Mouse (Mus musculus) erythroblast, adult 5-6 weeks (primary cell): ENCODE data around the gene Inpp5a. TPM values are rescaled to one million over a fixed set of nuclear protein-coding genes. Genes with fewer than 3 reads are reported as not detected.
A peak's percentile ranks its signal among the peaks of the same experiment; 100 is the strongest.

Experiments
- ATAC-seq: replicated peaks from 2 replicates; pipeline ENCODE4 v1.8.0; 2016; ENCODE audit warnings: moderate number of reproducible peaks, mild to moderate bottlenecking, moderate TSS enrichment, inconsistent platforms; ENCODE audit not compliant: poor library complexity, low FRiP score, severe bottlenecking
- total RNA-seq, 2 experiments: library from RNA; stranded (forward) in 1 of 2; stranded (reverse) in 1 of 2; fragments of 150-400 nt in 1 of 2; fragments of 200-764, 138-1000 nt in 1 of 2; gene quantifications; 2 replicates each; pipeline versions ENCODE4 v1.2.3 to v1.2.4; 2015 to 2017; ENCODE audit warnings: low replicate concordance in 2 of 2

The Inpp5a gene
- total RNA-seq (2015; ENCODE audit: low replicate concordance) = 3.1 and 4.4 TPM in 2 replicates
- total RNA-seq (2017; ENCODE audit: low replicate concordance) = 3.1 and 6.9 TPM in 2 replicates

DNA sequence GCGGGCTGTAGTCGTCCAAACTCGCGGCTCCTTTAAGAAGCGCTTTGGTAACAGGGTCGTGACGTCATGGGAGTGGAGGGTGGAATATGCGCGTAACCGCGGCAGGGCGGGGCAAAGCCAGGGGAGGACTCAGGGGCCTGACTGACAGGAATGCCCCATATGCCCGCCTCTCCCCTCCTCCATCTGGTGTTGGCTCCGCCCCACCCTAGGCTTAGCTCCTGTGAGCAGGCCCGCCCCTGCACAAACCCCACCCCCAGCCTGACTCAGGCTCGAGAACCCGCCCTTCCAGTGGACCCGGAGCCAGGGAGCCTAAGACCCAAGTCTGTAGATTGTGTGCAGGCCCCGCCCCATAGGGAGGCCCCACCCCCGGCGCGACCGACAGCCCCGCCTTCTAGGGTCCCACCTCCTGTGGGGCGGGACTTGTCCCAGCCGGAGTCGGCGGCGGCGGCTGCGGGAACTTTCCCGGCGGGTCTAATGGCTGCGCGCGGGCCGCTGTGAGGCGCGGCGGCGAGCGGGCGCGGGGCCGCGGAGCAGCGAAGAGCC, at the start of gene Inpp5a:
Gene Inpp5a, plus strand, starts transcription at position 440 of the 543 bp plus-strand sequence.
- ATAC-seq = peak; percentile 87

DNA sequence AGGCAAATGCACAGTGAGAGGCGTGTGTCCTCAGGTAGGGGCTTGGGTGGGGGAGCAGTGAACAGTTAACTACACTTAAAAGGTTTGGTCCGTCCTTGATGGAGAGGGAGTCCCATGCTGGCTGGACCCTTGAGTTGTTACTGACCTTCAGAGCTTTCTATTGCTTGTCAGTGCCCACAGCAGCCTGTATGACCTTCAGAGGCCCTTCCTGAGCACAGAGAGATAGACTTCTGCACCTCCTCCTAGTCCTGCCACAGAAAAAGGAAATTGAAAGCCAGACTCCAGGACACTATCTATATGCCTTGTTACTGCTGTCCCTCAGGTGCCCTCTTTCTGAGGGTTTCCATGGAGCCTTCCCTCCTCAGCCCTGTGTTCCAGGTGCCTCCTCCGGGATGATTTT, 49.7 kb upstream of the Inpp5a start:
- no peak for ATAC-seq

DNA sequence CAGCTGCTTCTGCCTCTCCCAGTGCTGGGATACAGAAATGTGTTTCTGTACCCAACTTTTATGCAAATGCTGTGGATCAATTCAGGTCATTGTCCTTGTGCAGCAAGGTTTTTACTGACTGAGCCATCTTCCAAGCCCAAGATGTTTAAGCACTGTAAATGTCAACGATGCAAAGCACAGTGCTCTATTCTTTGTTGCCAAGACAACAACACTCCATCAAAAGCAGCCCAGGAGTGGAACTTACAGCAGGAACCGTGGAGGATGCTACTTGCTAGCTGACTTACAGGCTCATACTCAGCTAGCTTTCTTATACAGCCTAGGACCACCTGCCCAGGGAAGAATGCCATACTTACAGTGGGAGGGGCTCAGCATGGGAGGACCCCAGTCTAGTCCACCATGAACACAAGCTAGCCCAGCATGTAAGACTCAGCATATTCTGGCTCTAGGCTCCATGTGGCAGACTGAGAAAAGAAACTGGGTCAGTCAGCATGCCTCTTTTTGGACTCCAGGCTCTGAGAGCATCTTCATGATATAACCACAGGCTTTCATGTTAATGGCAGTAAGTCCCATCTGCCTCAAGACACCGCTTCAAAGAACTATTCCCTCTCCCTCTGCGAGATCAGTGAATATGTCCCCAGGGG, 47.8 kb upstream of the Inpp5a start:
- no peak for ATAC-seq

DNA sequence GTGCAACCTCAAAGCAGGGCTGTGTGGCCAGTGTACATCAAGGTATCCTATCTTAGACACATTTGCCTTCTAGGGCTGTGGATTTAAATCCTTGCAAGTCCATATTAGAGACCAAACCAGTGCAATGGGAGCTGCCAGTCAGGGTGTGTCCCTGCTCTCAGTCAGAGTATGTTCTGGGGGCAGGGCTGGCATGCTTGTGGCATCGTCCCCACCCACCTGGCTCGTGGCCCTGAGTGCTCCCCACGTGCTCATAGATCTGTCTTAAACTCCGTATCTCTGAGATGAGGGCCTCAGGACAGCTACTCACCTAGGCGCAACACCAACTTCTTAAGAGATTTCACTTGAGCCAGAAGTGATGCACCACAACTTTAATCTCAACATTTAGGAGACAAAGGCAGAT, 46.1 kb upstream of the Inpp5a start:
- ATAC-seq = no peak

DNA sequence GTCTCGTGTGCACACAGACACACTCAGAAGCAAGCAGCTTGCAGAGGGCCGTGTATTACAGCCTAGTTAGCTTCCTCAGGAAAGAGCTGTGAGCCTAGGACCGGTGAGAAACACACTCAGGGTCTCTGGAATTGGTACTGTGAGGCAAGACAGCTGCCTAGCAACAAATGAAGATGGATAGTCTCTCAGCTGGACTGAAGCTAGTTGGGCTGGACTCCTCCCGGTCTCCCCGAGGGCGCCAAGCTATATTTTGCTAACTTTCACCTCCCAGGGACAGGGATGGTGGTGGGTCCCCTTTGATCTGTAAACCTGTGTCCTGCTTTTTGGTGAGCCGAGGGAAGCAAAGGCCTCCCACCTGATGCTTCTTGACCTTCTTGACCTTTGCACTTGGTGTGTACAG, 41.9 kb upstream of the Inpp5a start:
- no peak for ATAC-seq

DNA sequence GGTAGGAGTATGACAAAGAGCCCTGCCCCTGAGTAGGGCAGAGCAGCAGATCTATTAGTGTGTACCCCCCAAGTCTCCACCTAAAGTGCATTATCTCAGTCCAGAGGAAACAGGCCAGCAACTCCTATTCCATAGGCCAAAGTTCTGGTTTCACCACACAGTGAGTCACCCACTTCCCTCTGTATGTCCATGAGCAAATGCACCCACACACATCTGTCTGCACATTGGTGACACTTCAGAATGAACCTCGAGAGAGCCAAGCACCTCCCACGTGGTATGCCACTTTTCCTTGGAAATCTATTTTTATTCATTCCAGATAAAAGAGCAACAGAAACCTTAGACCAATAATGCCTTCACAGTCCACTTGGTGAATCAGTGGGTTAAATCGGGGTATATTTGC, 38.3 kb upstream of the Inpp5a start:
- ATAC-seq = no peak

DNA sequence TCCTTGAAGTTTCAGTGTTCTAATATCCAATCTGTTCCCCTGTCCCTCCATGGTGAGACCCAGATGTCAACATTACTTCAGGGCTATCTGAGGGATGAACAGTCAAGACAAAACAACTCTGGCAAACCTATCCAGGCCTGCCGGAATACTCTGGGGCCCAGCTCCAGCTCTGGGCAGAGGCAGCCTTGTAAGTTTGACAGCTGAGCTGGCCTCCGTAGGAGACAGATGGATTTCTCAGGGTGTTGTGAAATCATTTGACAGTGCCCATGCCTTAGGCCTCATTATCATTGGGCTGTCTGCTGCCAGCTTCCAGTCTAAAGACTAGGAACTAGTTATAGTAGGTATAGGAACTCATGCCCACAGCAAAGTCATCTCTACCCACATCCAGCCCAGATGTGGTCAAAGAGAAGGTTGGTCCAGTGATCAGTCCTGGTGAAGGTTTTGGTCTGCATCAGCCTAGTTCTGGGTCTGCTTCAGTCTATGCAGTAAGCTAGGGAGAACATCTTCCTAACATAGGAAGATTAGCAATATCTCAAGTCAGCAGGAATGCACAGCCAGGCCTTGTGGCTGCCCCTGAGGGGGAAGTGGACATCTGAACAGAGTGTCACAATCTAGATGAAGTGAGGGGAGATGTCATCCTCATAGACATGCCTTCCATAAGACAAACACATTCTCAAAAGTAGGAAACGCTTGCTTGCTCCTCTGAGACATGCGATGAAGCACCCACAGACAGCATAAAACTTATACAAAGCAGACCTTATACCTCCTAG, 34.4 kb upstream of the Inpp5a start:
- ATAC-seq = no peak

DNA sequence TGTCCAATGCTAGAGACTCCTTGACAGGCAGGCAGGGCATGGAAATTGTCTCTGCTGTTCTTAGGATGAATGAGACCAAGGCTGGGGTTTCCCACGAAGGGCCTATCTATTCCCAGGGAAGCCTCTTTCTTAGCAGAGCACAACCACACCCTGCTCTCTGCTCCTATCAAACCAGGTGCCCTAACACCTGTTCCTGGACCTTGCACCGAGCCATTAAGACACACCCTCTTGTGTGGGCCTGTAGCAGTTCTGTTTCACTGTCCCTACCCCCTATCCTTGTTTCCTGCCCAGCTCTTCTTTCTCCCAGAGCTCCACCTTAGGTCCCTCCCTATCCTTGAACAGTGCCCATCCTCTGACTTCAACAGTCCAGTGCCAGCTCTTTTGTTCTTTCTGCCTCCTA, 31.9 kb upstream of the Inpp5a start:
- no peak for ATAC-seq

DNA sequence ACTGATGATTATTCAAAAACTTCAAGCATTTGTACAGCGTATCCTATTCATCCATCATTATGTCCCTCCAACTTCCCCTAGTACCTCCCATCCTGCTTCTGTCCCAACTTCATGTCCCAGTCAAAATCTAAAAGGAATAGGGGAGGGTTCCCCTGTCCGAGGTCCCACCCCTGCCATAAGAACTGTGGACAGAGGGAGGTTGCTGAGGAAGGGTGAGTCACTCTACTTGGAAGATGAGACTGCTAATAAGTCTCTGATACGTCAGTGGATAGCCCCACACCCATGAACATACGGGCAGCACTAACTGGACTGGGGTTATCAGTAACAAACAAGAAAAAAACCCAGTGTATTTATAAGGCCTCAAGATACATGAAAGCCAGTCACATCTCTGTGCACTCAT, 29.0 kb upstream of the Inpp5a start:
- no peak for ATAC-seq

DNA sequence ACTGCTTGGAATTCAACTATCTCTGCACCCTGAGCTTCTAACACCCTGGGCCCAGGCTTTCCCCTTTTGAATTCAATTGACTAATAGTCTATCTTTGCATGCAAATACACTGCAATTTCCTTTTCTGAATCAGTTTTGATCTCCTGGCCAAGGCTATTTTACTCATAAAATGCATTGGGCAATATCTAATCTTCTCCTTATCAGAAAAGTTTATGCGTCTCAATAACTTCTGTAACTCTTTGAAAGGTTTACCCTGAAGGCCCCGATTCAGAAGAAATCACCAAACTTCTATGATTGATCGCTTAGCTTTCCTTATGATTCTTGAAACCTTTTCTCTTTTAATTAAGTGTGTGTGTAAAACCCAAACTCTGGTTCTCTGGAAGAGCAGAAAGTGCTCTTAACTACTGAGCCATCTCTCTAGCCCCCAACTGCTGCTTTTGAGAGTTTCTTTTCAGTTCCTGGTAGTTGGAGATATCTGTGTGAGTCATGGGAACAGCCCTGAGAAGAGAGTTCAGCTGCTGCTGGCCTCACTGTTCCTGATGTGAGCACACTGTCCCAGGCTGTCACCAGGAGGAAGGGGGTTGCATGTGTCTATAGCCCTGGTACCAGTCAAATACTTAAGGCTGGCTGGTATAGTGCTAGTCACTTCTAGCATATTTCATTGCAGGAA, 27.9 kb upstream of the Inpp5a start:
- ATAC-seq = no peak

DNA sequence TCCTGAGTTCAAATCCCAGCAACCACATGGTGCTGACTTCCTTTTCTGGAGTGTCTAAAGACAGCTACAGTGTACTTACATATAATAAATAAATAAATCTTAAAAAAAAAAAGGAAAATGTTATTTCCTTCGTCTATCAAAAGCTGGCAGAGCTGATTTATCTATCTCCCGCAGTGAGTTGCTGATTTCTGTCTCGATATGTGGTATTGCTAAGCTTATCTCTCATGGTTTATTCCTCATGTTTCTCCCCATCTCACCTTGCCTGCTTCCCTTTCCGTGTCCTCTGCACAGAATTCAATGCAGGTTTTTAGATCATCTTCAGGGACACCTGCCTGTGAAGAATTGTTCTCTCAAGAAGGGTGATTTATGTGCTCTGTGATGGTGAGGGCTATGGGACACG, 27.1 kb upstream of the Inpp5a start:
- no peak for ATAC-seq

DNA sequence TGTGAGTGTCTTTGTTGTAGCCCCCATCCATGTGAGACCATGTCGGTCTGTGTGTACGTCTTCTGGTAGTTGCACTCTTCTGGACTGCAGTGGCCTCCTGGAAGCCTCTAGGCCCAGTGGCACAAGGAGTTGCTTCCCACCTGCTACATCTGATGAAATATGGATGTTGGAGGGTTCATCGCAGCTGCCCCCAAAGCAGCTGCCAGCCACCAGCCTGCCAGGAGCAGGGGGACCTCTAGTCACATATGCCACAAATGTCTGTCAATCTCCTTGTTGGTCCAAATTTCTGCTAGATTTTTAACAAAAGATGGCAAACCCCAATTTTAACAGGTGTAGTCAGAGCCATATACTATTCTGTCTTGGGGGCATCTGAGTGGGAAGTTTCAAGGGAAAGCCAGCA, 26.4 kb upstream of the Inpp5a start:
- ATAC-seq = no peak

DNA sequence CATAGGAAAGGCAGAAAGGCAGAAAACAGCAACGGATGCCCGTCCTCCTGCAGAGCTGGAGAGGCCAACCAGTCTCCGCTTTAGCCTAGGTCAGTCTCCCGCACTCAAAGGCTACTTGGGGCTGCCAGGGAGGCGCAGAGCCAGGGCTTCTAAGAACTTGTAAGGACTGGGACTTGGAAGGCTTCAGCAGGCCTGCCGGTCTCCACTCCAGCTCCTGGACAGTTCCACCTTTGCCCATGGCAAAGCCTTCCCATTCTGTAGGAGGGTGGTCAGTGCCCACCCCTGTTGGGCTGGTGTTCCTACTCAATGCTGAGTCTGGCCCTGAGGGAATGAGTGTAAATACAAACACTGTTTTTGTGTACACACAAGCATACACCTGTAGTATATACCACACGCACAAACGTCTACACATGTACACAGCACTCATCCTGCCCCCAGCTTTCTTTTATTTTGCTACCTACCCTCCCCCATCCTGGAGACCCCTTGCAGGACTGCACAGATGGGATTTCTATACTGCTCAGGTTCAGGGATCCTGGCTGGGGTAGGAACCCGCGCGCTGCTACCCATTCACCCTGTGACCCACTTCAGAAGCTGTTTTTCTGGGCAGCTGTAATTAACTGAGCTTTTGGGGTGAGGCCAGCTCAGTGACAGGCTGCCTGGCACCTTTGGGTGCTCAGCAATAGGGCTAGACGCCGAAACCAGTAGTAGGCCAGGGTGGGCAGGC, 25.5 kb upstream of the Inpp5a start:
- no peak for ATAC-seq

DNA sequence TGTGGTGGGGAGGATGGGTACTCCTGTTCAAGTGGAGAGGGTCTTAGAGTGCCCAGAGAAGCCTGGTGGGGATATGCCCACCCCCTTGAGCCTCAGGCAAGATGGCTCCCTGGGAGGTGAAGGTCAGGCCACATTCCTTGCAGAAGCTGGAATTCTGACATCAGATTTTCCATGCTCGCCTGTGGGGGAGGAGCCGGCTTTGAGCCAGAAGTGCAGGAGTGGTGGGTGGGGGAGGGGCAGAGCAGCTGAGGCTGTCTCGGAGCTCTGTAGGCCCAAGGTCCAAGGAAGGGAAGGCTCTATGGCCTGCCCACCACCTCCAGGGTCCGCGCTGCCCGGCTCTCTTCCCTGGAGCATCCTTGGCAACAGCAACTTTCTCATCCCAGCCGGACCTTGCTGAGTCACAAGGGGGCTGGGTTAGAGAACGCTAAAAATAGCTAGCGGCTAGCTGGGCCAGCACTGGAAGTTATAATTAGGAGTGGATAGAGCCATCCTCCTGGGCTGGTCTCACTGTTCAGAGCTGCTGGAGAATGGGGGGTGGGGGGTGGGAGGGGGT, 24.8 kb upstream of the Inpp5a start:
- no peak for ATAC-seq

DNA sequence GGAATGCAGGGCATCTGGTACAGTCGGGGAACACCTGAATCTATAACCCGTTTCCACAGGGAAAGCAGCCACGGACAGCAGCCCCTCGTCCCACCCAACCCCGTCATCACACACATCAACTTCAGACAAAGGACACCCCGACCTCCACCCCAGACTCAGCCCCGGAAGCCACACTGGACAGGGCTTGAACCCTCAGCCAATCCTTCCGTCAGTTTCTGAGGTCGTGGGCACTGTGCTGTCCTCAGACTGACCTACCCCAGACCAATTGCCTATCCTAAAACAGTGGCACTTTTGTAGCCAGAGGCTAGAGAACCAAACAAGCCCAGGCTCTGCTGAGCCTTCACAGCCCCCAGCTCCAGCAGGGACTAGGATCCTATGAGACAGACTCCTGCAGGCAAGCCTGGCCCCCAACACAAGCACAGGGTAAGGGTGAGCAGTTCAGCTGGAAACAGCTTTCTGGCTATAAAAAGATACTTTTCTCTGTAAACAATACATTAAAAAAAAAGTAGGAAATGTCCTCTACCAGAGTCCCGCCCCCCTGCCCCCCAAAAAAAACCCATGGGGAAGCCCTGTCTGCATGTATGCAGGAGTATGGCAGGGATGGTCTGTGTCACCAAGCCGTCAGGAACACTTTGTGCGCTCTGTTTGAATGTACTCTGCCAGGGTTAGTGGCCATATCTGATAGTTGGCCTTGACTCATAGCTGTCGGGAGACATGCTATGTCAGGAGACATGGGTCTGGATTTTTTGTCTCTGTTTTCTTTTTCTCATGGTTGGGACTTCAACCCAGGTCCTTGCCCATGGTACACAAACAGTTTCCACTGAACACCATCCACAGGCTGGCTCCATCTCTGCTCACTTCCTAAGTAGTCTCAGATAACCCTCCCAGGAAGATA, 23.7 kb upstream of the Inpp5a start:
- ATAC-seq = no peak

DNA sequence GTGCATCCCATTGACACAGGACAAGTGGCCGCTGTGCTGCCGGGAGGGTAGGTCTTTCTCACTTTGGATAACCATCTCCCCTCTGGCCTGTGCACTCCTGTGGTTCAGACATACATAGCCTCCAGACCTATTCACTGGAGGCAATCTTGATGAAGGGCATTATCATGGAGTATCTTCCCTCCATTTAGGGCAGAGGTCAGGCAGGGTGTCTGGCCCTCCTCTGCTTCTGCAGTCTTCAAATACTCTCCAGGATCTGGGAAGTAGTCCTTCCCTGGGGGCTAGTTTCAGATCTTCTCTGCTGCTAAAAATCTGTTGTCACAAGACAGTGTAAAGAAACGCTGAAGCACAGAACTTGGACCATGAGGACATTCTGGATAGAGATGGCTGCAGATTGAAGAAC, 22.8 kb upstream of the Inpp5a start:
- no peak for ATAC-seq

DNA sequence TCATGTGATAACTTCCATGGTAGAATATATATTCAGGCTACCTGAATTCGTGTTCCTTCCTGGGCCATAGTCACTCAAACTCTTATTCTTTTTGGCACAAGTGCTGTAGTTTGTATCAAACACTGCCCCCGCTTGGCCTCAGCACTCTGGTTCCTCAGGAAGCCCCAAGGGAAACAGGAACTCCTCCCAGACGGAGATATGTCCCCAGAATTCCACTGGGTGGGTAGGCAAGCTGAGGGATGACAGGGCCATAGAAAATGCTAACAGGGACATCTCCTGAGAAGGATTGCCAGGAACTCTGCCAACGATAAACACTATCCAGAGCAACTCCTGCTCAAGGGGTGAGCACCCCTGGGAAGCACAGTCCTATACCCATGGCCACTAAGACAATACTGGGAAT, 22.4 kb upstream of the Inpp5a start:
- no peak for ATAC-seq

DNA sequence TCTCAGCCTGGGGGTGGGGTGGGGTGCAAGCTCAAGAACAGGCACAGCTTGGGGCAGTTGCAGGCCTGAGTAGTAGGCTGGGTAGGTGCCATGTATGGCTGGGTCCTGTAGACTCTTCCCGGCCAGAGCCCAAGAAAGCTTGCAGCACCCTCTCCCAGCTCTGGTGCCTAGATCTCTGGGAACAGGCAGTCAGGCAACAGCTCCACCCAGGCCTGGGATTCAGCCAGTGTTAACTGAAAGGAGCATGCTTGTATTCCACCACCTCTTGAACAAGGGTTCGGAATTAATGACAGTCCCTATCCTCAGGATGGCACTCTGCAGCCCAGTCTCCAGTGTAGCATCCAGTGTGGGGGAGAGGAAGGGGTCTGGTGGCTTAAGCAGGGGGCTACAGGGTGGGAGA, 20.7 kb upstream of the Inpp5a start:
- ATAC-seq = no peak
